Mouse (Mus musculus): ENCODE results near the gene Pef1. TPM values are rescaled to one million over a fixed set of nuclear protein-coding genes. Genes with fewer than 3 reads are reported as not detected.

Gene Pef1
- 56.9 and 60.5 TPM in 2 replicates for polyA plus RNA-seq (2011; ENCODE audit: insufficient read depth, insufficient read length, low read depth, missing spikeins)

- no peaks in the 10 kb centered on the region for H3K36me3 ChIP-seq (ENCODE audit: control insufficient read depth, insufficient read depth, low read length, poor library complexity, severe bottlenecking)
- peaks cover 4% of the 10 kb centered on the region; the same call in 1 of the 2 replicates for H3K27me3 ChIP-seq (ENCODE audit: control insufficient read depth, insufficient read depth, low read length, poor library complexity, severe bottlenecking)
- no peak within 1 kb of the TSS for H3K9ac ChIP-seq (ENCODE audit: low read depth, poor library complexity, severe bottlenecking)
- TF ChIP-seq POLR2A (IDR thresholded peaks at IDR 0.05; ENCODE audit: insufficient read depth, low read length) (no peak), EP300 (IDR thresholded peaks at IDR 0.05; ENCODE audit: insufficient read depth, low read depth, low read length) (peak; percentile 84)
- no peak within 1 kb of the TSS; the same call in 1 of the 2 replicates for H3K27ac ChIP-seq (ENCODE audit: insufficient read depth, low read length)
- peaks cover 5% of the 10 kb centered on the region for H3K4me1 ChIP-seq (ENCODE audit: control insufficient read depth, insufficient read depth, low read length)
- H3K4me3 ChIP-seq (ENCODE audit: low read depth, low read length), result no peak within 1 kb of the TSS
- H3K9me3 ChIP-seq (replicated peaks; ENCODE audit: control insufficient read depth, insufficient read depth, low read length, poor library complexity, severe bottlenecking), result 0 out of 2 replicates have a peak, but pooled peaks cover 2% of the 10 kb centered on the region
Observed at GRCm38 (mm10) chr4:130102111-130102651, at the start of gene Pef1. Pef1 (plus strand) TSS chr4:130102558.

- H3K27ac ChIP-seq (ENCODE audit: insufficient read depth, low read length), result no peak overlapping the region
- no peak overlapping the region for H3K9ac ChIP-seq (ENCODE audit: low read depth, poor library complexity, severe bottlenecking)
- no peak for TF ChIP-seq CTCF (IDR thresholded peaks at IDR 0.05; ENCODE audit: low read depth, low read length)
- TF ChIP-seq EP300 (IDR thresholded peaks at IDR 0.05; ENCODE audit: insufficient read depth, low read depth, low read length), result no peak
- TF ChIP-seq POLR2A (IDR thresholded peaks at IDR 0.05; ENCODE audit: insufficient read depth, low read length), result no peak
- no peaks in the 10 kb centered on the region for H3K9me3 ChIP-seq (replicated peaks; ENCODE audit: control insufficient read depth, insufficient read depth, low read length, poor library complexity, severe bottlenecking)
- H3K36me3 ChIP-seq (ENCODE audit: control insufficient read depth, insufficient read depth, low read length, poor library complexity, severe bottlenecking), result no peaks in the 10 kb centered on the region
- H3K4me1 ChIP-seq (ENCODE audit: control insufficient read depth, insufficient read depth, low read length), result no peaks in the 10 kb centered on the region
- no peak overlapping the region for H3K4me3 ChIP-seq (ENCODE audit: low read depth, low read length)
- H3K27me3 ChIP-seq (ENCODE audit: control insufficient read depth, insufficient read depth, low read length, poor library complexity, severe bottlenecking), result no peaks in the 10 kb centered on the region
Observed at GRCm38 (mm10) chr4:130053111-130053510, 49.2 kb upstream of the Pef1 start.

- TF ChIP-seq EP300 (IDR thresholded peaks at IDR 0.05; ENCODE audit: insufficient read depth, low read depth, low read length) (no peak), POLR2A (IDR thresholded peaks at IDR 0.05; ENCODE audit: insufficient read depth, low read length) (no peak), CTCF (IDR thresholded peaks at IDR 0.05; ENCODE audit: low read depth, low read length) (no peak)
- Histone ChIP-seq H3K36me3 (ENCODE audit: control insufficient read depth, insufficient read depth, low read length, poor library complexity, severe bottlenecking) (no peaks in the 10 kb centered on the region), H3K9me3 (replicated peaks; ENCODE audit: control insufficient read depth, insufficient read depth, low read length, poor library complexity, severe bottlenecking) (no peaks in the 10 kb centered on the region), H3K4me1 (ENCODE audit: control insufficient read depth, insufficient read depth, low read length) (no peaks in the 10 kb centered on the region), H3K27me3 (ENCODE audit: control insufficient read depth, insufficient read depth, low read length, poor library complexity, severe bottlenecking) (no peaks in the 10 kb centered on the region), H3K4me3 (ENCODE audit: low read depth, low read length) (no peak overlapping the region), H3K27ac (ENCODE audit: insufficient read depth, low read length) (no peak overlapping the region), H3K9ac (ENCODE audit: low read depth, poor library complexity, severe bottlenecking) (no peak overlapping the region)
Observed at GRCm38 (mm10) chr4:130054727-130055126, 47.6 kb upstream of the Pef1 start.

GRCm38 (mm10) chr4:130055160-130056010 is 47.0 kb upstream of the Pef1 start:
- Histone ChIP-seq H3K27ac (ENCODE audit: insufficient read depth, low read length) (no peak overlapping the region), H3K4me3 (ENCODE audit: low read depth, low read length) (no peak overlapping the region), H3K9ac (ENCODE audit: low read depth, poor library complexity, severe bottlenecking) (no peak overlapping the region), H3K4me1 (ENCODE audit: control insufficient read depth, insufficient read depth, low read length) (no peaks in the 10 kb centered on the region), H3K36me3 (ENCODE audit: control insufficient read depth, insufficient read depth, low read length, poor library complexity, severe bottlenecking) (no peaks in the 10 kb centered on the region), H3K9me3 (replicated peaks; ENCODE audit: control insufficient read depth, insufficient read depth, low read length, poor library complexity, severe bottlenecking) (no peaks in the 10 kb centered on the region), H3K27me3 (ENCODE audit: control insufficient read depth, insufficient read depth, low read length, poor library complexity, severe bottlenecking) (no peaks in the 10 kb centered on the region)
- TF ChIP-seq EP300 (IDR thresholded peaks at IDR 0.05; ENCODE audit: insufficient read depth, low read depth, low read length) (no peak), POLR2A (IDR thresholded peaks at IDR 0.05; ENCODE audit: insufficient read depth, low read length) (no peak), CTCF (IDR thresholded peaks at IDR 0.05; ENCODE audit: low read depth, low read length) (no peak)

GRCm38 (mm10) chr4:130056011-130056322 is 46.4 kb upstream of the Pef1 start:
- no peaks in the 10 kb centered on the region for H3K27me3 ChIP-seq (ENCODE audit: control insufficient read depth, insufficient read depth, low read length, poor library complexity, severe bottlenecking)
- no peak overlapping the region for H3K9ac ChIP-seq (ENCODE audit: low read depth, poor library complexity, severe bottlenecking)
- no peaks in the 10 kb centered on the region for H3K36me3 ChIP-seq (ENCODE audit: control insufficient read depth, insufficient read depth, low read length, poor library complexity, severe bottlenecking)
- no peaks in the 10 kb centered on the region for H3K4me1 ChIP-seq (ENCODE audit: control insufficient read depth, insufficient read depth, low read length)
- no peak overlapping the region for H3K4me3 ChIP-seq (ENCODE audit: low read depth, low read length)
- no peak overlapping the region for H3K27ac ChIP-seq (ENCODE audit: insufficient read depth, low read length)
- TF ChIP-seq POLR2A (IDR thresholded peaks at IDR 0.05; ENCODE audit: insufficient read depth, low read length) (no peak), EP300 (IDR thresholded peaks at IDR 0.05; ENCODE audit: insufficient read depth, low read depth, low read length) (no peak), CTCF (IDR thresholded peaks at IDR 0.05; ENCODE audit: low read depth, low read length) (no peak)
- no peaks in the 10 kb centered on the region for H3K9me3 ChIP-seq (replicated peaks; ENCODE audit: control insufficient read depth, insufficient read depth, low read length, poor library complexity, severe bottlenecking)

- H3K9me3 ChIP-seq (replicated peaks; ENCODE audit: control insufficient read depth, insufficient read depth, low read length, poor library complexity, severe bottlenecking), result no peaks in the 10 kb centered on the region
- H3K27ac ChIP-seq (ENCODE audit: insufficient read depth, low read length), result no peak overlapping the region
Observed at GRCm38 (mm10) chr4:130056471-130056870, 45.9 kb upstream of the Pef1 start.

More at GRCm38 (mm10) chr4:130056471-130056870, 45.9 kb upstream of the Pef1 start:
- Histone ChIP-seq H3K4me1 (ENCODE audit: control insufficient read depth, insufficient read depth, low read length) (no peaks in the 10 kb centered on the region), H3K4me3 (ENCODE audit: low read depth, low read length) (no peak overlapping the region), H3K9ac (ENCODE audit: low read depth, poor library complexity, severe bottlenecking) (no peak overlapping the region), H3K27me3 (ENCODE audit: control insufficient read depth, insufficient read depth, low read length, poor library complexity, severe bottlenecking) (no peaks in the 10 kb centered on the region), H3K36me3 (ENCODE audit: control insufficient read depth, insufficient read depth, low read length, poor library complexity, severe bottlenecking) (no peaks in the 10 kb centered on the region)
- TF ChIP-seq CTCF (IDR thresholded peaks at IDR 0.05; ENCODE audit: low read depth, low read length) (no peak), EP300 (IDR thresholded peaks at IDR 0.05; ENCODE audit: insufficient read depth, low read depth, low read length) (no peak), POLR2A (IDR thresholded peaks at IDR 0.05; ENCODE audit: insufficient read depth, low read length) (no peak)

All from ES-Bruce4 (cell line).